Mouse (Mus musculus): ENCODE data around the gene Car5a.

Car5a gene

DNA sequence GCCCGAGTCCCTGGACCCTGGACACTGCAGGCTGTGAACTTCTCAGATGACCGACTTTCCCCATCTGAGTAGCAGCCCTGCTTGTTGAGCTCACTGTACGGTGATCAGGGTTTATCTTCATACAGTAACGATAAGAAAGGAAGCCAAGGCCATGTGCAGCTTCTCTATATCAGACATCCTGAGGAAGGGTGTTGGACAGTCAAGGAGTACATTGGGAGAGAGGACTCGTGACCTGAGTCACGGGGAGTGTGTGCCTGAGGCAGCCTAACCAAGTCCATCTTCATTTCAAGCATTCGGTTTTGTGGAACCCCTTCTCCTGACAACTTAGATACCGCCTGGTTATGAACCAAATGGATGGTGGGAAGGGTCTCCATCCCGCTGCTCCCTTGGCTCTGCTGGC, 69.2 kb downstream of the Car5a start:
- DNase-seq = no peak

- no peak for DNase-seq
Measured at GRCm38 (mm10) chr8:121875045-121875444, 69.7 kb downstream of the Car5a start.

- no peak for DNase-seq
Measured at GRCm38 (mm10) chr8:121874031-121874430, 70.7 kb downstream of the Car5a start.

GRCm38 (mm10) chr8:121871833-121872440, 72.8 kb downstream of the Car5a start:
- DNase-seq = no peak

DNA sequence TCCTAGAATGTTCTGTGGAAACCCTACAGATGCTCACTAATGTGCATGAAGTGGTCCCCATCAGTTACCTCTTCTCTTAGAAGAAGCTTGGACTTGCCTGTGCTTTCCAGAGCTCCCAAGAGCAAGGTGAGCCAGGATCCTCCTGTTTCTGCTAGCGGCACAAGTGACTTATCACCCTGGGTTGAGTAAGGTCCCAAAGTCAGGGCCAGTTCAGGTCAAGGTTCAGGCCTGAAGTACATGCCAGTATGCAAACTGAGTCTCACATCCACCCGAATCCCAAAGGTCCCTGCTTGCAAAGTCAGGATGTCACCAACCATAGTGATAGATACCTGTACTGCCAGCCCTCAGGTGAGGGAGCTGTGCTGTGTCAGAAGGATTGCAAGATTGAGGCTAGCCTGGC, 74.5 kb downstream of the Car5a start:
- no peak for DNase-seq

- no peak for DNase-seq
Measured at GRCm38 (mm10) chr8:121868896-121869295, 75.8 kb downstream of the Car5a start.

GRCm38 (mm10) chr8:121868196-121868595, 76.5 kb downstream of the Car5a start:
- no peak for DNase-seq

Data from cerebellum, adult 8-10 months (tissue).